Mouse (Mus musculus) heart, embryonic 12.5 days (tissue): ENCODE results near the gene Ceacam18. TPM values are rescaled to one million over a fixed set of nuclear protein-coding genes. Genes with fewer than 3 reads are reported as not detected.

Experiments used
- ATAC-seq: fragments of 200-750 bp; cut with Nextera tagmentation; 2 replicates; pipeline ENCODE4 v1.8.0; 2017; ENCODE audit warnings: moderate TSS enrichment, moderate library complexity; ENCODE audit not compliant: insufficient number of reproducible peaks, low FRiP score
- H3K27ac ChIP-seq: fragments of 300-500 bp; sonication (generic); 2 replicates; pipeline ENCODE4 v1.5.1; 2016; ENCODE audit warnings: mild to moderate bottlenecking, moderate library complexity; ENCODE audit not compliant: poor library complexity, severe bottlenecking
- H3K27me3 ChIP-seq: fragments of 300-500 bp; sonication (generic); replicated peaks from 2 replicates; pipeline ENCODE4 v1.6.1; 2016; ENCODE audit warnings: mild to moderate bottlenecking, moderate library complexity
- H3K36me3 ChIP-seq: fragments of 300-500 bp; sonication (generic); 2 replicates; pipeline ENCODE4 v1.6.1; 2016; ENCODE audit warnings: mild to moderate bottlenecking, moderate library complexity
- H3K4me1 ChIP-seq: fragments of 300-500 bp; sonication (generic); replicated peaks from 2 replicates; pipeline ENCODE4 v1.6.1; 2016; ENCODE audit warnings: mild to moderate bottlenecking
- H3K4me2 ChIP-seq: fragments of 300-500 bp; sonication (generic); 2 replicates; pipeline ENCODE4 v1.6.1; 2016; ENCODE audit warnings: mild to moderate bottlenecking, moderate library complexity
- H3K4me3 ChIP-seq: fragments of 300-500 bp; sonication (generic); 2 replicates; pipeline ENCODE4 v1.5.1; 2016; ENCODE audit warnings: mild to moderate bottlenecking
- H3K9ac ChIP-seq: fragments of 300-500 bp; sonication (generic); 2 replicates; pipeline ENCODE4 v1.6.1; 2016; ENCODE audit warnings: mild to moderate bottlenecking, moderate library complexity
- H3K9me3 ChIP-seq: fragments of 300-500 bp; sonication (generic); replicated peaks from 2 replicates; pipeline ENCODE4 v1.6.1; 2016; ENCODE audit warnings: mild to moderate bottlenecking, moderate library complexity
- WGBS: fragments of 180-500 bp; shearing (Covaris S2); methylation state at CpG from one replicate; pipeline ENCODE4 v1.1.7; 2016; 5-methylcytosine and 5-hydroxymethylcytosine counted together
- polyA plus RNA-seq: library from polyadenylated mRNA; unstranded; fragments of >200 nt; fragmentation: Nextera tagmentation; extraction: Ambion mirVana; gene quantifications from 2 replicates; pipeline ENCODE4 v1.2.1, GENCODE M21; 2016

Gene Ceacam18
- polyA plus RNA-seq, 1 experiment from 2014 or later, result not detected

- Histone ChIP-seq H3K9me3 (no peaks in the 10 kb centered on the region), H3K27me3 (no peaks in the 10 kb centered on the region; the same call in 1 of the 2 replicates), H3K9ac (no peak overlapping the region), H3K4me3 (no peak overlapping the region), H3K4me1 (no peaks in the 10 kb centered on the region), H3K36me3 (no peaks in the 10 kb centered on the region), H3K4me2 (no peak overlapping the region), H3K27ac (no peak overlapping the region)
- 79% methylated on average over 8 of the region's 8 CpGs for WGBS
- ATAC-seq, result no peak
Measured at GRCm38 (mm10) chr7:43625794-43626422, 8.6 kb upstream of the Ceacam18 start.

- Histone ChIP-seq H3K4me1 (no peaks in the 10 kb centered on the region), H3K27me3 (no peaks in the 10 kb centered on the region), H3K4me2 (no peak overlapping the region), H3K36me3 (no peaks in the 10 kb centered on the region), H3K9ac (no peak overlapping the region), H3K9me3 (no peaks in the 10 kb centered on the region), H3K27ac (no peak overlapping the region), H3K4me3 (no peak overlapping the region)
- no peak for ATAC-seq
- WGBS, result 78% methylated on average over 4 of the region's 4 CpGs
Measured at GRCm38 (mm10) chr7:43633940-43634339, 567 bp upstream of the Ceacam18 start.

GRCm38 (mm10) chr7:43636194-43636593 lies 1.7 kb downstream of the Ceacam18 start:
- ATAC-seq, result no peak
- H3K9me3 ChIP-seq, result no peaks in the 10 kb centered on the region
- no peak overlapping the region for H3K27ac ChIP-seq
- H3K36me3 ChIP-seq, result no peaks in the 10 kb centered on the region
- WGBS, result 39% methylated on average over 2 of the region's 2 CpGs
- H3K27me3 ChIP-seq, result no peaks in the 10 kb centered on the region
- H3K9ac ChIP-seq, result no peak overlapping the region
- H3K4me3 ChIP-seq, result no peak overlapping the region
- H3K4me2 ChIP-seq, result no peak overlapping the region
- H3K4me1 ChIP-seq, result no peaks in the 10 kb centered on the region

GRCm38 (mm10) chr7:43637118-43637517 lies 2.6 kb downstream of the Ceacam18 start:
- no peak overlapping the region for H3K9ac ChIP-seq
- H3K27ac ChIP-seq, result no peak overlapping the region
- H3K36me3 ChIP-seq, result no peaks in the 10 kb centered on the region
- WGBS, result 73% methylated on average over 1 of the region's 1 CpGs
- H3K27me3 ChIP-seq, result no peaks in the 10 kb centered on the region
- no peak overlapping the region for H3K4me2 ChIP-seq
- H3K9me3 ChIP-seq, result no peaks in the 10 kb centered on the region
- no peak for ATAC-seq
- no peak overlapping the region for H3K4me3 ChIP-seq
- H3K4me1 ChIP-seq, result no peaks in the 10 kb centered on the region

- H3K27me3 ChIP-seq, result no peaks in the 10 kb centered on the region
- H3K36me3 ChIP-seq, result no peaks in the 10 kb centered on the region
- no peak overlapping the region for H3K9ac ChIP-seq
- no peak overlapping the region for H3K4me2 ChIP-seq
- H3K27ac ChIP-seq, result no peak overlapping the region
- H3K4me3 ChIP-seq, result no peak overlapping the region
- no peaks in the 10 kb centered on the region for H3K4me1 ChIP-seq
- no peaks in the 10 kb centered on the region for H3K9me3 ChIP-seq
- 61% methylated on average over 5 of the region's 5 CpGs for WGBS
- ATAC-seq, result no peak
Measured at GRCm38 (mm10) chr7:43642587-43642986, 8.1 kb downstream of the Ceacam18 start.

- Histone ChIP-seq H3K36me3 (no peaks in the 10 kb centered on the region), H3K4me3 (no peak overlapping the region), H3K9ac (no peak overlapping the region), H3K27me3 (no peaks in the 10 kb centered on the region), H3K9me3 (no peaks in the 10 kb centered on the region), H3K4me2 (no peak overlapping the region), H3K27ac (no peak overlapping the region), H3K4me1 (no peaks in the 10 kb centered on the region)
- ATAC-seq, result no peak
- 70% methylated on average over 17 of the region's 17 CpGs for WGBS
Measured at GRCm38 (mm10) chr7:43643046-43643652, 8.6 kb downstream of the Ceacam18 start.

- WGBS, result 76% methylated on average over 6 of the region's 6 CpGs
- Histone ChIP-seq H3K36me3 (no peaks in the 10 kb centered on the region), H3K4me2 (no peak overlapping the region), H3K9ac (no peak overlapping the region), H3K27me3 (0 out of 2 replicates have a peak, but pooled peaks cover 5% of the 10 kb centered on the region), H3K27ac (no peak overlapping the region), H3K9me3 (peaks cover 14% of the 10 kb centered on the region), H3K4me3 (no peak overlapping the region), H3K4me1 (no peaks in the 10 kb centered on the region)
- ATAC-seq, result no peak
Measured at GRCm38 (mm10) chr7:43652683-43653082, 18.2 kb downstream of the Ceacam18 start.

- Histone ChIP-seq H3K4me1 (no peaks in the 10 kb centered on the region), H3K36me3 (no peaks in the 10 kb centered on the region), H3K4me2 (no peak overlapping the region), H3K27ac (no peak overlapping the region), H3K4me3 (no peak overlapping the region), H3K9ac (no peak overlapping the region), H3K9me3 (peaks cover 14% of the 10 kb centered on the region), H3K27me3 (0 out of 2 replicates have a peak, but pooled peaks cover 7% of the 10 kb centered on the region)
- no peak for ATAC-seq
- 57% methylated on average over 3 of the region's 3 CpGs for whole genome bisulfite sequencing
Measured at GRCm38 (mm10) chr7:43654519-43654918, 20.0 kb downstream of the Ceacam18 start.

- WGBS, result 58% methylated on average over 6 of the region's 6 CpGs
Measured at GRCm38 (mm10) chr7:43656232-43656631, 21.7 kb downstream of the Ceacam18 start.

GRCm38 (mm10) chr7:43660002-43660401 lies 25.5 kb downstream of the Ceacam18 start, which contains the start of gene Siglece:
Gene Siglece (minus strand): TSS chr7:43660161.
- H3K4me1 ChIP-seq, result no peaks in the 10 kb centered on the region
- no peak within 1 kb of the TSS for H3K4me3 ChIP-seq
- WGBS, result 72% methylated on average over 1 of the region's 1 CpGs
- H3K9ac ChIP-seq, result no peak within 1 kb of the TSS
- no peak within 1 kb of the TSS for H3K27ac ChIP-seq
- H3K4me2 ChIP-seq, result no peak within 1 kb of the TSS
- no peaks in the 10 kb centered on the region for H3K36me3 ChIP-seq
- H3K9me3 ChIP-seq, result no peaks in the 10 kb centered on the region
- 0 out of 2 replicates have a peak, but pooled peaks cover 7% of the 10 kb centered on the region for H3K27me3 ChIP-seq
- ATAC-seq, result no peak

More at GRCm38 (mm10) chr7:43656232-43656631, 21.7 kb downstream of the Ceacam18 start:
- no peak for ATAC-seq
- Histone ChIP-seq H3K4me2 (no peak overlapping the region), H3K9ac (no peak overlapping the region), H3K4me1 (no peaks in the 10 kb centered on the region), H3K27ac (no peak overlapping the region), H3K36me3 (no peaks in the 10 kb centered on the region), H3K27me3 (0 out of 2 replicates have a peak, but pooled peaks cover 7% of the 10 kb centered on the region), H3K4me3 (no peak overlapping the region), H3K9me3 (peaks cover 10% of the 10 kb centered on the region)

GRCm38 (mm10) chr7:43662804-43663203 lies 28.3 kb downstream of the Ceacam18 start:
- H3K27ac ChIP-seq, result no peak overlapping the region
- H3K27me3 ChIP-seq, result no peaks in the 10 kb centered on the region
- H3K4me2 ChIP-seq, result no peak overlapping the region
- H3K9me3 ChIP-seq, result no peaks in the 10 kb centered on the region
- H3K4me1 ChIP-seq, result no peaks in the 10 kb centered on the region
- H3K4me3 ChIP-seq, result no peak overlapping the region
- H3K36me3 ChIP-seq, result no peaks in the 10 kb centered on the region
- 74% methylated on average over 1 of the region's 1 CpGs for WGBS
- no peak overlapping the region for H3K9ac ChIP-seq
- no peak for ATAC-seq
